Mouse (Mus musculus) midbrain, embryonic 10.5 days (tissue): Measurements from ENCODE around the gene Hist2h2ac. TPM values are rescaled to one million over a fixed set of nuclear protein-coding genes. Genes with fewer than 3 reads are reported as not detected.
"Not testable (repeated sequence)": the region's sequence is repeated elsewhere in the genome, so short reads cannot be mapped to it uniquely, and the experiment has no call there.

ENCODE experiments used
- DNase-seq: peaks from one replicate; pipeline ENCODE4 v3.0.0-alpha.2; 2017; ENCODE audit warnings: low spot score
- H3K27ac ChIP-seq: fragments of 300-500 bp; sonication (generic); replicated peaks from 2 replicates; pipeline ENCODE4 v1.5.1; 2016; ENCODE audit warnings: mild to moderate bottlenecking
- H3K27me3 ChIP-seq: fragments of 300-500 bp; sonication (generic); 2 replicates; pipeline ENCODE4 v1.6.1; 2016; ENCODE audit warnings: low read depth, mild to moderate bottlenecking; ENCODE audit not compliant: poor library complexity, severe bottlenecking
- H3K36me3 ChIP-seq: fragments of 300-500 bp; sonication (generic); 2 replicates; pipeline ENCODE4 v1.6.1; 2016; ENCODE audit warnings: mild to moderate bottlenecking, moderate library complexity
- H3K4me1 ChIP-seq: fragments of 300-500 bp; sonication (generic); 2 replicates; pipeline ENCODE4 v1.6.1; 2016
- H3K4me3 ChIP-seq: fragments of 300-500 bp; sonication (generic); 2 replicates; pipeline ENCODE4 v1.5.1; 2016; ENCODE audit warnings: mild to moderate bottlenecking, moderate library complexity
- H3K9me3 ChIP-seq: fragments of 300-500 bp; sonication (generic); replicated peaks from 2 replicates; pipeline ENCODE4 v1.6.1; 2016; ENCODE audit warnings: mild to moderate bottlenecking
- WGBS: fragments of 180-500 bp; shearing (Covaris S2); methylation state at CpG from one replicate; pipeline ENCODE4 v1.1.7; 2016; 5-methylcytosine and 5-hydroxymethylcytosine counted together
- polyA plus RNA-seq: library from polyadenylated mRNA; unstranded; fragments of >200 nt; fragmentation: Nextera tagmentation; extraction: Ambion mirVana; gene quantifications from 2 replicates; pipeline ENCODE4 v1.2.1, GENCODE M21; 2016

The Hist2h2ac gene
- polyA plus RNA-seq, 1 experiment from 2014 or later = 17.2 TPM

DNA sequence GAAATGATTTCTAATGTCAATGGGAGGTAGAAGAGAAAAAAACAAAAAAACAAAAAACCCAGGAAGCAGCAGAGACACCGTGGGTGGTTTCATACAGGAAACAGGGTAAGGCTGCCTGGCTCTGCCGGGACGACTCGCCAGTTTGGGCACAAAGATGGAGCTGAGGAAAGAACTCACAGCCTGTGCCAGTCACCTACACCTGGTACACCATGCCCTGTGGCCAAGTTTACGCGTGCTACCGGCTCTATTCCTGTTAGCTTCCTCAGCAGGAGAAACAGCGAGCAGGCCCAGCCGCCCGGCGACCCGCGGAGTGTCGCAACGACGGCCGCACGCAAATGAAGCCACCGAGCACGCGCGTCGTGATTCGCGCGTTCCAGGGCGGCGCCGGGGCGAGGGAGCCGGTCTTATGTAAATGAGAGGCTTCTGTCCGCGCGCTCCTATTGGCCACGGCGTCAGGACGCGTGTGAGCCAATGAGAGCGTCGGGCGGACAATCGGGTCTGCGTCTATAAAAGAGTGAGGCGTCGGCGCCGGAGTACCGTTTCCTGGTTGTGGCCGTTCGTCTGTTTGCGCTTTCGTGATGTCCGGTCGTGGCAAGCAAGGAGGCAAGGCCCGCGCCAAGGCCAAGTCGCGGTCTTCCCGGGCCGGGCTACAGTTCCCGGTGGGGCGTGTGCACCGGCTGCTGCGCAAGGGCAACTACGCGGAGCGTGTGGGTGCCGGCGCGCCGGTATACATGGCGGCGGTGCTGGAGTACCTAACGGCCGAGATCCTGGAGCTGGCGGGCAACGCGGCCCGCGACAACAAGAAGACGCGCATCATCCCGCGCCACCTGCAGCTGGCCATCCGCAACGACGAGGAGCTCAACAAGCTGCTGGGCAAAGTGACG is 24.6 kb upstream of the Hist2h2ac start, which contains the start of gene Hist2h2aa1:
Hist2h2aa1 (plus strand) TSS at position 495 of the 884 bp plus-strand sequence.
- peaks cover 41% of the 10 kb centered on the region for H3K4me1 ChIP-seq
- under 1% methylated on average over 44 of the region's 88 CpGs for WGBS
- H3K36me3 ChIP-seq, H3K9me3 ChIP-seq, H3K27me3 ChIP-seq: not testable (repeated sequence)
- H3K27ac ChIP-seq = peak within 1 kb of the TSS; percentile 98
- peak; percentile 81 for DNase-seq
- peak within 1 kb of the TSS; percentile 62 for H3K4me3 ChIP-seq

GRCm38 (mm10) chr3:96243921-96244572 is 23.4 kb upstream of the Hist2h2ac start:
- DNase-seq = no peak
- Histone ChIP-seq H3K9me3 (no peaks in the 10 kb centered on the region), H3K27ac (peak overlapping the region; percentile 98), H3K36me3 (no peaks in the 10 kb centered on the region), H3K27me3 (no peaks in the 10 kb centered on the region), H3K4me1 (peaks cover 40% of the 10 kb centered on the region), H3K4me3 (peak overlapping the region; percentile 62)
- WGBS = 86% methylated on average over 7 of the region's 7 CpGs

DNA sequence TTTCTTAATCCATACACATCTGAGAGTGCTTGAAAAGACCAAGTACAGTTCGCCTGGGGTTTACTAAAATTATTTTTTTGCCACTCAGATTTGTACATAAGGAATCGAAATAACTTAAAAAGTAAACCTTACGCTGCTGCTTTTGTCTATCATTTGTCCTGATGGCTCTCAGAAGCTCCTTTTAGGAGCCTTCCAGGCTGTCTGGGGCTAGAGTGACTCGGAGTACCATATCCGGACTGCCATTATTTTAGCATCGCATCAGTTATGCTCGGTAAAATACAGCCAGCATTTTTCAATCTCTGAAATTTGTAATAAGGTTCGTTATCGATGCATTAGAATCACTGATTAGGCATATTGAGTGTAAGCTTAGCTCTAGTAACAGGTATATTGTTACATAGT is 20.1 kb upstream of the Hist2h2ac start:
- 79% methylated on average over 9 of the region's 9 CpGs for WGBS
- peak overlapping the region; percentile 40 for H3K4me3 ChIP-seq

GRCm38 (mm10) chr3:96239949-96240798 is 19.5 kb upstream of the Hist2h2ac start, which contains the start of gene Hist2h2aa2:
Gene Hist2h2aa2 (minus strand): TSS chr3:96240276.
- peak; percentile 77 for DNase-seq
- H3K9me3 ChIP-seq, H3K36me3 ChIP-seq, H3K27me3 ChIP-seq: not testable (repeated sequence)
- Histone ChIP-seq H3K4me1 (peaks cover 39% of the 10 kb centered on the region), H3K4me3 (peak within 1 kb of the TSS; percentile 48), H3K27ac (peak within 1 kb of the TSS; percentile 98)
- 4% methylated on average over 44 of the region's 85 CpGs for WGBS

More for the DNA sequence above, 20.1 kb upstream of the Hist2h2ac start:
- no peaks in the 10 kb centered on the region for H3K27me3 ChIP-seq
- DNase-seq = no peak
- H3K27ac ChIP-seq = peak overlapping the region; percentile 98
- H3K9me3 ChIP-seq = no peaks in the 10 kb centered on the region
- peaks cover 39% of the 10 kb centered on the region for H3K4me1 ChIP-seq
- H3K36me3 ChIP-seq = no peaks in the 10 kb centered on the region

DNA sequence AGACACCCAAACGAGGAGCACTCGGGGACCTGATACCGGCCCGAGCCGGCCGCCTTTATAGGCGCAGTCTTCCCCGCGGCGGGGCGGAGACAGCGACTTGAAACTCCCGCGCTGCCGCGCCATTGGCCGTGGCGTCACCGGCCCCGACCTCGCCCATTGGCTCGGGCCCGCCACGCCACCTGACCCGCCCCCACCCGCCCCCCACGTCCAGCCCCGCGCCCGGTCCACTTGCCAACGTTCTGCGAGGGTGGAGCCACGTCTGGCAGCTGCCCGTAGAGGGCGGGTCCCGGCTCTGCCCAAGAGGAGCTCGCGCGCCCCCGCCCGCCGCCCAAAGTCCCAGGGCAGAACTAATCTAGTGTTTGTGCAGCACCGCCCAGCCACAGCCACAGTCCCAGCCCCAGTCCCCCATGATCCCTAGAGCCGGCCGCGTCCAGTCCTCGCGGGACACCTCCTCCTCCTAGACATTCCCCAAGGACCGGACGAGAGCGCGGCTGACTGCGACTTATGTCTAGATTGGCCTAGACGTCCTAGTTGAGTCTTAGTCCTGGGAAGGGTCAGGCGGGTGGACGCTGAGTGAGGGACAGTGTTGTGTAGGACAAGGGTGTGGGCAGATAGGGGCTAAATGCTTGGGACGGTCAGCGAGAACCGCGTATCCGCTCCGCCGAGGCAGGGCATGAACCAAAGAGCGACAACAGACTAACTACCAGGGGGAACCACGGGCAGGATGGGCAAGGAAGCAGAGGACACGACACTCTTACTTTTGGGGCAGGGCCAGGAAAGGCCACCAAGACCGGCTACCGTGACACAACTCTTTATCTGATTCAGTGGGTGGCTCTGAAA is 18.5 kb upstream of the Hist2h2ac start, which contains the start of gene Hist2h3c2:
Hist2h3c2 (minus strand) TSS at position 174 of the 840 bp plus-strand sequence.
- not testable (repeated sequence) for DNase-seq, H3K27me3 ChIP-seq, H3K9me3 ChIP-seq, H3K36me3 ChIP-seq
- H3K4me3 ChIP-seq = peak within 1 kb of the TSS; percentile 65
- peaks cover 30% of the 10 kb centered on the region for H3K4me1 ChIP-seq
- under 1% methylated on average over 17 of the region's 68 CpGs for WGBS
- H3K27ac ChIP-seq = peak within 1 kb of the TSS; percentile 93

DNA sequence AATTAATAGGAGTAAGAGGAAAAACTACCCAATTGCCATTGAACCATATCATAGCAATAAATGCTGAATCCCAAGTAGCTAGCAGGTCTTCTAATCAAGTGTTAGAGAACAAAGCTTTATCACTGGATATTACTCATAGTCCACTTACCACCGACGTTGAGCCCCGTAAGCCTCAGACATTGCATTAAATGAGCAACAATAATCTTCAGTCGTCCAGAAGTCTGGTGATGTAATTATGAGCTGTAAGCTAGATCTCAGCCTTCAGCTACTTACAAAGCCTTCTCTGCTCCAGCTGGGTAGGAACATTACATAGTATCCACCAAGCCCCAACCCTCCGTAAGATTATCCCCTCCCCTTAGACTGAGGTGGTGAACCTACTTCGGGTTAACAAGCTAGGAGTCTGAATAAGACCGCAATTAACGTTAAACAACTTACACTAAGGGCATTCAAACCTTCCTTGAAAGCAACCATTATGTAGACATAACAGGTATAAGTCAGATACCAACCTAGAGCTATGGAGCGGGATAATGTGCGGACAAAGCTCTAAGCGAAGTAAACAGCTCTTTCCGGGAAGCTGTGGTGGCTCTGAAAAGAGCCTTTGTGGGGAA is 17.3 kb upstream of the Hist2h2ac start:
- Histone ChIP-seq H3K4me3 (peak overlapping the region; percentile 65), H3K9me3 (no peaks in the 10 kb centered on the region), H3K27me3 (no peaks in the 10 kb centered on the region), H3K36me3 (no peaks in the 10 kb centered on the region), H3K27ac (peak overlapping the region; percentile 93), H3K4me1 (peaks cover 23% of the 10 kb centered on the region)
- WGBS = 1% methylated on average over 12 of the region's 12 CpGs
- peak; percentile 38 for DNase-seq

DNA sequence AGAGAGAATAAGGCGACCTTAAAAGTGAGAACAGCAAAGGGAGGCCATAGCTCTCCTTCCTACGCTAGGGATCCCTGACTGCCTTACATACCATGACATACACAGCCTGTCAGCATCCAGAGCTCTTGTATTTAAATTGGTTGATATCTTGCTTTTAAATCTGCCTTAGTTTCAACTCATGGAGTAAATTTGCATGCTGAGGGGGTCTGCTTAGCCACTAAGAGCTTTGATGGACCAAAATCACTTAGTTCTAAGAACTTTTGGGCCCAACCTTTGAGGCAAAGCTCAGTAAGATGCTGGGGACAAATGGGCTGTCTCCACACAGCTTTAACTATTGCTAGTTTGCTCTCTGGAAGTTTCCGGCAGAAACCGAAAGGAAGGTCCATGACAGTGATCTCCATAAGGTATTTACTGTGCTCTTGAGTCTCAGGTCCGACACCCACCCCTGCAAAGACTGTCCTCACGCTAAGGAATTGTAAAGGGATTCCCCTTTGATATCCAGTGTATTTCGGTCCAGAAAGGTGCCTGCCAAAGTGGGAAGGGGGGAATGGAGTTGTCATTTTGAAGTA is 16.7 kb upstream of the Hist2h2ac start:
- Histone ChIP-seq H3K36me3 (no peaks in the 10 kb centered on the region), H3K9me3 (no peaks in the 10 kb centered on the region), H3K27me3 (no peaks in the 10 kb centered on the region), H3K4me1 (peaks cover 23% of the 10 kb centered on the region), H3K4me3 (peak overlapping the region; percentile 65), H3K27ac (peak overlapping the region; percentile 93)
- 32% methylated on average over 7 of the region's 7 CpGs for WGBS
- DNase-seq = peak; percentile 52

GRCm38 (mm10) chr3:96236834-96237334 is 16.2 kb upstream of the Hist2h2ac start:
- peak overlapping the region; percentile 65 for H3K4me3 ChIP-seq
- H3K27me3 ChIP-seq = no peaks in the 10 kb centered on the region
- DNase-seq = no peak
- no peaks in the 10 kb centered on the region for H3K36me3 ChIP-seq
- peak overlapping the region; percentile 93 for H3K27ac ChIP-seq
- H3K4me1 ChIP-seq = peaks cover 23% of the 10 kb centered on the region
- WGBS = 83% methylated on average over 4 of the region's 4 CpGs
- no peaks in the 10 kb centered on the region for H3K9me3 ChIP-seq

DNA sequence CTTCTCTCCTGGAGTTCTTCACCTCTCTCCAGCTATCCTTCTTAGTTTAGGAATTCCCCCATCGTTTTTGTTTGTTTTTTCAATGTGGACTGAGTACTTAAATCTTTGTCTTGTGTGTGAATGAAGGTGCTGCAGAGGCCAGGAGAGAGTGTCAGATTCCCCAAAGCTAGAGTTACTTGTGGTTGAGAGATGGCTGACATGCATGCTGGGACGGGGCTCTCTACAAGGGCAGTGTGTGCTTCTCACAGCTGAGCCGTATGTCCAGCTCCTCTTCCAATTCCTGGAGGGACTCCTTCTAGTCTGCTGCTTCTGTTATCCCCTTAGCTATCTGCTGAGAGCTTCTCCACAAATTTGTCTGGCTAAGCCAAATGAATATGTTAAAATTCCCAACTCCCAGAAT is 15.2 kb upstream of the Hist2h2ac start:
- Histone ChIP-seq H3K27me3 (no peaks in the 10 kb centered on the region), H3K4me1 (peaks cover 20% of the 10 kb centered on the region), H3K4me3 (0 out of 2 replicates have a peak overlapping the region, but pooled peaks have one; percentile 8), H3K36me3 (no peaks in the 10 kb centered on the region), H3K9me3 (no peaks in the 10 kb centered on the region), H3K27ac (no peak overlapping the region)
- 73% methylated on average over 3 of the region's 3 CpGs for WGBS
- no peak for DNase-seq

GRCm38 (mm10) chr3:96234914-96235313 is 14.2 kb upstream of the Hist2h2ac start:
- H3K27me3 ChIP-seq = no peaks in the 10 kb centered on the region
- no peak for DNase-seq
- no peak overlapping the region for H3K27ac ChIP-seq
- WGBS = 88% methylated on average over 2 of the region's 2 CpGs
- no peaks in the 10 kb centered on the region for H3K9me3 ChIP-seq
- H3K36me3 ChIP-seq = no peaks in the 10 kb centered on the region
- H3K4me1 ChIP-seq = peaks cover 15% of the 10 kb centered on the region
- H3K4me3 ChIP-seq = no peak overlapping the region

DNA sequence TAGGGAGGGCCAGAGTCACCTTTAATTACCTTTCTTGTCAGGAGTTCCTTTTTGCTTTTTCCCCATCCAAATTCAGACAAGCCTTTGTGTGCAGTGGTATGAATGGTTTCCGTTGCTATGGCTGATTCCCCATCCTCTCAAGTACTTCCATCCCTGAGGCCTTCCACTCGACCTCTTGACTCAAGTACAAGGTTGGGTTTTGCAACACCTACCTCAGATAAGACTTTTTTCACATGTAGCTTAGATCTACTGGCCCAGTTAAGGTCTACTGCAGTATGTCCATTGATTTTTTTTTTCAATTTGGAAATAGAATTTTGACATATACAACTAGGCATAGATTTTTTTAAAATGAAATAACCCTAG is 11.1 kb upstream of the Hist2h2ac start:
- DNase-seq = no peak
- Histone ChIP-seq H3K27me3 (no peaks in the 10 kb centered on the region), H3K27ac (no peak overlapping the region), H3K4me1 (peaks cover 7% of the 10 kb centered on the region), H3K36me3 (no peaks in the 10 kb centered on the region), H3K9me3 (no peaks in the 10 kb centered on the region), H3K4me3 (no peak overlapping the region)
- WGBS = 71% methylated on average over 2 of the region's 2 CpGs
